Mouse (Mus musculus): ENCODE results near the gene Gng13.
"Not testable (repeated sequence)": the region's sequence is repeated elsewhere in the genome, so short reads cannot be mapped to it uniquely, and the experiment has no call there.

The Gng13 gene

DNA sequence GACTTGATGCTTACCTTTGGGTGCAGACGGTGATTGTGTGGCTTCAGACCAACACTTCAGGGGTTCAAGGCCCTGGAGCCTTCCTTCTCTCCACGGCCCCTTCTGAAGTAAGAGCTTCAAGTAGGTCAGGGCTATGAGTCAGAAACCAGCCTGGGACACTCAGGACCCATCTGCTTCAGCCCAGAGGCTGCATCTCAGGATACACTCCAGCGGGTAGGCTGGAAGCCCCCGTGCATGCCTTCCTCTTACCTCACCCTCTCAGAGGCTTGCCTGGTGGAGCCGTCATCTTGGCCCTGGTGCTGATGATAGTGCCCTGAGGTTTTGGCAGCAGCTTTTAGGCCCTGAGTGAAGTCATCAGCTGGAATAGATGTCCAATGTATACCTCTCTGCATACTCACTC lies 18.3 kb downstream of the Gng13 start:
- no peak for DNase-seq (ENCODE audit: low spot score)

DNA sequence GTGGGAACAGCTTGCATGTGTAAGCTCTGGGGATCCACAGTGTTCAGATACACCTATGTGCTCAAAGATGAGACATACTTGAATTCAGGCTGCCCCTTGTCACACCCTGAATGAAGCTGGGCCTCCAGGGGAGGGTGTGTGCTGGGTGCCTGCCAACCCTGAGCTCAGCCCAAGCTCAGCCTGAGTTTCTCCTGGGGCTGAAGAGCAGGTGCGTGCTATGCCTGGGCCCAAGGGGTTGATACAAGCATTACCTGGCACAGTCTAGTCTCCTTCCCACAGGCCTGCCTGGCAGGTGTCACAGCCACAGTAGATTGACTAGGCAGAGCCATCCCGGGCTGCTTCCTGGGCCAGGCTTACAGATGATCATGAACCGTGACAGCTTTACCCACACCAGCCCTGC lies 18.8 kb downstream of the Gng13 start, which contains the start of gene Mslnl:
Gene Mslnl, plus strand, starts transcription at position 298 of the 400 bp plus-strand sequence.
- DNase-seq (ENCODE audit: low spot score): no peak

DNA sequence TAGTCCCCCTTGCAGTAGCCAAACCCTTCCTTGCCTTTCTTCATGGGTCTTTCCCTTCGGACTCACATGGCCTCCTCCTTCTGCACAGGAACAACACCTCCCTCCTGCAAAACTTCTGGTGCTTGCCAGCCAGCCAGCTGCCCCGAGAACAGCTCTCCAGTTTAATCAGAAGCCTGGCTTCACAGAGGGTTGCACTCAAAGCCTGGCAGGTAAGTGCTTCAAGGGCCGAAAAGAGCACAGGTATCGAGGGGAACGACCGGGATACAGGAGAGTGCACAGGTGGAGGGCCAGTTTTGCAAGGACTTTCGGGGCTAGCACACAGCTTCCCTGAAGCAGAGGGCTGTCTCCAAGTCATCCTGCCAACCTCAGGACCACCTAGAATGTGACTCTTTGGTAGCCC lies 21.9 kb downstream of the Gng13 start:
- DNase-seq (ENCODE audit: low spot score): no peak

DNA sequence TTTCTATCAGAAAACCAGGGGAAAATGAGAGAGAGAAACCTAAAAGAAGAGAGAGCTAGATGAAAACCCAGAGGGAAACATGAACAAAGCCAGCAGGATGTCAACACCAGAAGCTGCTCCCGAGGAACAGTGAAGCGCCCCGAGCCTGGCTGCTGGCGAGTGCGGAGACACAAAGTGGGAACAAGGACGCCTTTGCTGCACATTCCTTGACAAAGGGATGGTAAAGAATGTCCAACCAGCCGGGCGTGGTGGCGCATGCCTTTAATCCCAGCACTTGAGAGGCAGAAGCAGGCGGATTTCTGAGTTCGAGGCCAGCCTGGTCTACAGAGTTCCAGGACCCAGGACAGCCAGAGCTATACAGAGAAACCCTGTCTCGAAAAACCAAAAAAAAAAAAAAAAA lies 24.5 kb downstream of the Gng13 start:
- not testable (repeated sequence) for DNase-seq (ENCODE audit: low spot score)

DNA sequence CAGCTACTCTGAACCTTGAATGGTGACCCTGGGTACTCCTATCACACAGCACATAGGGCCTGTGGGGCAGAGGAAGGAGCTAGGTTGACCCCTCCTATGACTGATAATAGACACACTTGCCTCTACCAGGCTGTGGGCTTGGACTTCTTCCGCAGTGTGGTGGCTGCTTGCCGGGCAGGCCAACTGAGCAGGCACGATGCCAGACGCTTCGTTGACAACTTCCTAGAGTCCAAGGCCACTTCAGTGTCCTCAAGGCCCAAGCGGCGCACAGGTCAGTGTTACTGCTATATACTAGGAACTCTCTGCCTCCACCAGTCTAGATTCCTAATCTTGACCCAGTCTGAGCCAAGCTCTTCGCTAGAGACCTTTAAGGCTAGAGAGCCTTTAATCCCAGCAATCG lies 26.9 kb downstream of the Gng13 start:
- DNase-seq (ENCODE audit: low spot score): no peak

DNA sequence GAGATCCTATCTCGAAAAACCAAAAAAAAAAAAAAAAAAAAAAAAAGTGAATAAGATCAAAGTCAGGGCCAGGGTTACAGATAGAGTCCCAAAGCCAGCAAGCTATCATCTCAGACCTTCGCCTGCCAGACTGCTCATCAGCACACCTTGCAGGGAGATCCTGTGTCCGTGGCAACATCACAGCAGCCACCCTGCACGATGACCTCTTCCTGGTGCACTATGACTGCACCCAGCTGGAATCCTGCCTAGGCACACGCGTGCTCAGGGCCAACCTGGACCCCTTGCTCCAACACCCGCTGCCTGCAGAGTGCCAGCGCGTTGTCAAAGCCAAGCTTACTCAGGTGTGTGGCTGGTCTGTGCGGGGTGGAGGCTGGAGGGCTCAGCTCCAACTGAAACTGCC lies 27.3 kb downstream of the Gng13 start:
- no peak for DNase-seq (ENCODE audit: low spot score)

DNA sequence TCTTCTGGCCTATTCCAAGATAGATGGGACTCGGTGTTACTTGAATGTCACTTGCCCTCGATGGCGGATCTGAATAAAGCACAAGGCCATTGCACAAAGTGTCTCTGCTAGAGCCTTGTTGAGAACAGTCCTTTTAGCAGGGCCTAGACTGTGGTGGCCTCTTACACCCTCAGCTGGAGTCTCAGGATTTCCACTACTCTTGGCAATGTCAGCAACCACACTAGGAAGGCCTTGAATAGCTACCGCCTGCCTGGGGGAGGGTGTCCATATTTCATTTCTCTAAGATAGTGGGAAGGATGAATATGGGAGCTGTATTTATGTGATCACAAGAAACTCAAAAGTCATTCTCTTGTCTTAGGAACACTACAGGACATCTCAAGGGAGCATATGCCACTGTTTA lies 31.3 kb downstream of the Gng13 start:
- no peak for DNase-seq (ENCODE audit: low spot score)

DNA sequence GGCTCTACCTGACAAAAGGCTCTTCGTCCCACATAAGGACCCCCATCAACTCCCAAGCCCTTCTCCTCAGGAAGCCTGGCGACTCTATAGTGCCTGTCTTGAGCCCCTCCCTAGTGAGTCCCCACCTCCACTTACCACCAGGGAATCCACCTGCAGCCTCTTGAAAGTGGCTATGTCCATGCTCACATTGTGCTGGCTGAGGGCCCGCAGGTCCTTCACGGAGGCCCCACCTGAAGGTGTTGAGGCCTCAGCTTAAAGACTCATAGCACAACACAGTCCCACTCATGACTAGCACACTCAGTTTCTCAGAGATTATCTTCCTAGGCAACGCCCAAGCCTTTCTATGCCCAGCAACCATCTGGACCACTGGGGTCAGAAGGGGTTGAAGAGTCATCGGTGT lies 32.3 kb downstream of the Gng13 start:
- DNase-seq (ENCODE audit: low spot score): no peak

DNA sequence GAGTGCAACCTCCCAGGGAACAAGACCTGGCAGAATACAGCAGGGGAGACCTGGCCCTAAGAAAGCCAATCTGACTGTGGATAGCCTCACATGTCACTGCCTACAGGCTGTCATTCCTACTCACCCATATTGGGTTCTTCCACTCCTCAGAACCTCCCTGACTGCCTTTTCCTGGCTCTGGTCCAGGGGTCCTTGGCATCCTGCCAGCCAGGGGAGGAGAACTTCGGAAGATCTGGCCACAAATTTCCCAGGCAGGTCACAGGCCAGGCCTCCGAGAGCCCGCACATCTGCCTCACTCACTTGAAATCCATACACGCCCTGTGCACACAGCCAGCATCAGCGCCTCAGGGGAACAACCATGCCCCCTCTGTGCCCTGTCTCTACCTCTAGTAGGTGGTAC lies 34.5 kb downstream of the Gng13 start:
- peak; percentile 61 for DNase-seq (ENCODE audit: low spot score)

DNA sequence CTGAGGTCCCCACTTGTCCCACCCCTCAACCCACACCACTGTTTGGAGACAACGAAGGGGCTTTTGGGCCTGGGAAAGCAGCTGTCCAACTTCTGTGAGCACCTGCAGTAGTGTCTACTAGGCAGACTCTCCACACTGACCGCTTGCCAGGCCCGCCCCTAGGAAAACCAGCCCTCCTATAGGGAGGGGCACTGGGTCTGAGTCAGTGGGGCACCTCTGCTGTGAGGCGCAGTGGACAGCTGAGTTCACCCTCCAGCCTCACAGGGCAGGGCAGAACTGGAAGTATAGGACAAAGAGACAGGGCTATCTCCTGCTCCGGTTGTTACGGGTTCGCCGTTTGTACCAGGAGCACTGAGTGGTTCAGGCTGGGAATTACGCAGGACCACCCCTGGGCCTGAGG lies 37.3 kb downstream of the Gng13 start, which contains the start of gene Msln:
Gene Msln, minus strand, starts transcription at position 138 of the 400 bp plus-strand sequence.
- DNase-seq (ENCODE audit: low spot score): no peak

DNA sequence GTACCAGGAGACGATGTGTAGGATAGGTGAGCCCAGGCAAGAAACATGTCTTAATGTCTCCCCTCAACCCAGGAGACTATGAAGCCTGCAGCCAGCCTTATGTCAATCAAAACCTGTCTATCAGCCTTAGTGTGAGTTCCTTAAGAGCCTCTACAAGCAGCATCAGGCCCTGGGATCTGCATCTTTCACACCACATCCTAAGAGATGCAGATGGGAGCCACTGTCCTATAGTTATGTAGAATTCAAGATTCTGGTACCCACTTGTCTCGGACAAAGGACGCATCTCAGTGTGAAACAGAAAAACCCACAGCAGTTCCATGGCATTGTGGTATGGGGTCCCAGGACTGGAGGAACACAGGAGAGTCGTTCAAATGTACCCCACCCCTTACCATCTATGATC lies 38.1 kb downstream of the Gng13 start:
- no peak for DNase-seq (ENCODE audit: low spot score)

DNA sequence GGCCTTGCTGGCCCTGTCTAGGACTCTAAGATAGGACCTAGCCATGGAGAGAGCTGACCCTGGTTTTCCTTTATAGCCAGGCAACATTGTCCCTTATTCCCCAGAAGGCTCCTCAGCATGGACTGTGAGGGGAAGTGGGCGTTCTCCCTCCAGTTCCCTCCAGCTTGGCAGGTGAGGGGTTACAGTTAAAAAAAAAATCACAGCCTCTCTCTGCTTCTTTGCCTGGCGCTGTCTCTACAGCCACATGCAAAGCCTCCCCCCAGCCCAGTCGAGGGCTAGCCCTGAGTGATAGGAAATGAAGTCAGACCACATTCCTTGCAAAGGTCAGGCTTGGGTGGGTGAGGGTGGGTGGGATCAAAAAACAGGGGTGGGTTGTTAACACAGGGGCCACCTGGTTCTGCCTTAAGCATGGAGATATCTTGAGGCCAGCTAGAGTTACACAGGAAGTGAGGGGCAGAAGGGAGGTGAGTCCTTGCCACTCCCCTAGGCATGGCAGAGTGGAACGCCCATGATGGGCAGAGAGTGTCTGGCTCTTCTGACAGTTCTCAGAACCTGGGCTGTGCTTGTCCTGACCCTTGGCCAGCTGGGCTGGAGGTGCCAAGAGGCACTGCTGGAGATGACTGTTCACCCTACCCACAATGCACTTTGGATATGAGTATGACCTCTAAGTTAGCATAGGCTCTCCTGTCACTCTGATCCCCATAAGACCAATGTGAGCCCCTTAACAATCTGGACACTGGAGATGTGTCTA lies 38.8 kb downstream of the Gng13 start:
- DNase-seq (ENCODE audit: low spot score): no peak

DNA sequence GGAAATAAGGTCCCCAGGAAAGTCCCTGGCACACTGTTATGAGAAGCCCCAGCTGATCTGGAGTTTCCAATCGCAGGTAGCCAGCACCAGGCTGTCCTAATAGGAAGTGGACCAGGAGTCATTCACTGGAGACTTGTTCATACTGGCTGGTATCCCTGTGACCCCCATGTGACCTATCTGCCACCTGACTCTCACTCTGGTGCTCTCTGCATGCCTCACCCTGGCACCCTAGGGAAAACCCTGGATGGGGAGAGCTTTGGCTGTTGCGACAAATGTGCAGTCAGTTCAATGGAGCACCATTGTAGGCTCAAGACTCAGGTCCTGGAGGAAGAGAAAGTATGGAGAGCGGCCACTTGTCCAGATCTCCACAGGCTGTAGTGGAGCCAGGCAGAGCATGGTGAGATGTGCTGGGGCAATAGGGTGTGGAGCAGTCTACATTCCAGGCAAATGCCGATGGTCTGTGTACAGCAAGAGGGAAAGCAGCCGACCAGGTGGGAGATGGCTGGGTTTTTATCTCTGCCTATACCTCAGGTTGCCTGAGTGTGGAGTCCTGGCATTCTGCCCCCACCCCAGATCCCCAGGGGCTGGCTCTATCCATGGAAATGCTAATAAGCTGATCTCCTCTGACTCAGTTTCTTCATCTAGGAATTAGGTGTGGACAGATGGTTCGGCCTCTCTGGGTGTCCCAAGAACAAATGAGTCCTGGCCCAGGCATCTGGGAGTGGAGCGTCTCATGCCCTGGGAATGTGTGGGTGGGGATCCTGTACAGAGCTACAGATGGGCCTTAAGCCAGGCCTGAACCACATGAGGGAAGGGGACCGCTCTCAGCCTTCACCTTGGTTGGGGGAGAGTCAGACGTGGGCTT lies 39.6 kb downstream of the Gng13 start:
- no peak for DNase-seq (ENCODE audit: low spot score)

DNA sequence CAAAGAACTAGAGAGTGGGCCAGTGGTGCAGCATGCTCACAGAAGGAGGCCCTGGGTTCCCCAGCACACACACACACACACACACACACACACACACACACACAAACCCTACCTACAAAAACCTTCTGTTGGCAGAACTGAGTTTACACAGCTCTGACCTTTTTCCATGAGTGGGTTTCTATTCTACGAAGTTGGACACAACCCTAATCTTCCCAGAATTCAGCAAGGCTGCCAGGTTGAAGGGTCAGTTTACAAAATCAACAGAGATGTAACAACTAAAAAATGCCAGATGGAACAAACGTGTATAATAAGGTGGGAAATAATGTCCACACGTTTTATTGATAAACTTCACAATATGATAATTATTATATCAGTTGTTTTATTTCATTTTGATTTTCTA lies 40.7 kb downstream of the Gng13 start:
- no peak for DNase-seq (ENCODE audit: low spot score)

DNA sequence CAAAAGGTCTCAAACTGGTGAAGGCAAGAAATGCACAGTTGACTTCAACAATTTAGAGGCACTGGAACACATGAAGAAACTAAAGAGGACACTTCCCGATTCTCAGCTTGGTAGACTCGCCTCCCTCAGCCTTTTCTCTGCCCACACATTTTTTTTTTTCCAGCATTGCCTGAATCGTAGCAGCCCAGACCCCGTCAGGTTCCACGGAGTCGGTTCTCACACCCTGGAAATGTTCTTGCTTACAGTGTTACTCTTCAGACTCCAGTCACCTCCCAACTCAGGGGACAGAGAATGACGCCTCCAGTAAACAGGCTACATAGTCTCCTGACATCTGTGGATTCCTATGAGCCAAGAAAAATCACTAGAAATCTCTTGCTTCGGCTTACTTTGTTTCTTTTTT lies 43.2 kb downstream of the Gng13 start:
- DNase-seq (ENCODE audit: low spot score): no peak

DNA sequence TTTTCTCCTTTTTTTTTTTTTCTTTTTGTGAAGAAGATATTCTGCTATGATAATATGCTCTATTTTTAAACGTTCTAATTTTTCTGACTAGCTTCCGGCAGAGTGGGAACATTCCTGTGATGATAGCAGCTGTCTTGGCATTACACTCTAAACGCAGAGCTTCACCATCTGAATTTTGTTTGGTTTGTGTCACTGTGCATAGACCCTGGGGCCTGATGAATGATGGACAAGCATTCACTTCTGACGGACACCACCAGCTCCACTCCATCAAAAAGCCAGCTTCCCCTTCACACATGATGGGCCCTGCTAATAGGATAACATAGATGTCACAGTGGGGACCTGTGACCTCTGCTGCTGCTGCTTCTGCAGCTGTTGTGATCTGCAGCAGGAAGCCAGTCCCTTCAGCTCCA lies 44.6 kb downstream of the Gng13 start:
- no peak for DNase-seq (ENCODE audit: low spot score)

DNA sequence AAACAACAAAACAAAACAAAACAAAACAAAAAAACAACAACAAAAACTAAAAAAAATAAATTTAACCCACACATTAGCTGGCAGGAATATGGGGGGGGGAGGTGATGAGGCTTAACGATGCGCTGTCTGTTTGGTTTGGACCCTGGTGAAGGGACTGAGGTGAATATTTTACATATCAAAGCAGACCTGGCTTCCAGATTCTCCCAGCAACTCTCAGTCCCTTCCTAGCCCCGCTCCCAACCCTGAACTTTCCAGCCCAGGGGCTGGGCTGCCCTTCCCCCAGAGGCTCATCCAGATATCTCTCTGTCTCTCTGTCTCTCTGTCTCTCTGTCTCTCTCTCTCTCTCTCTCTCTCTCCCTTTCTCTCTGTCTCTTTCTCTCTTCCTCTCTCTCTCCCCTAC lies 45.6 kb downstream of the Gng13 start:
- no peak for DNase-seq (ENCODE audit: low spot score)

DNA sequence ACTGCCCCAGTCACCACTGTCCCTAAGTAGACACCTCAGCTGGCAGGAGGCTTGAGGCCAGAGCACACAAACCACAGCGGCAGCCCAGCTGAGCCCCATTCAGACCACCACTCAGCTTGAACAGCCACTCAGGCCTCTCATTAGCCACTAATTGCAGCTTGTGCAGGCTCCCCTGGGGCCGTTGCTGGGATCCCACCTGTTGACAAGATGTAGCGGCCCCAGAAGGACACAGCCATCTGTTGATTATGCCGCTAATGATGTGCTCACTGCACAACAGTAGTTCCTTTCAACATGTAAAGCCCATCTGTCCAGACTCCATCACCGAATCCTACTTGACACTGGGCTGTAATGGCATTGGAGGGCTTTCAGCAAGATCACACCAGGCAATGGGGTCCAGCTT lies 48.9 kb downstream of the Gng13 start:
- no peak for DNase-seq (ENCODE audit: low spot score)
